19 mouse cellular contexts compared by ENCODE assay signal in genomic region chr17:13036627-13037192, GRCm38 (mm10). TPM values are rescaled to one million over a fixed set of nuclear protein-coding genes. Genes with fewer than 3 reads are reported as not detected.
"Had no signal": no experiment of that assay in that cellular context is flagged by ENCODE, and none has a peak within 500 bp of the region (broad histone marks: within the 10 kb centered on the region; RNA-seq: fewer than 3 reads in every experiment).

No protein-coding gene starts in this region.

RNA-seq across cellular contexts. Expression of gene Gpr31b, which starts 15.4 kb away (rescaled TPM):
- total RNA-seq: layer of hippocampus, adult 2 months; layer of hippocampus, postnatal 25 days; left cerebral cortex, adult 18-20 months; left cerebral cortex, postnatal 25 days; liver, adult 2 months had no signal
- polyA plus RNA-seq: kidney, embryonic 14.5 days; limb, embryonic 10.5 days; limb, embryonic 13.5 days; liver, adult 2 months; liver, embryonic 13.5 days; liver, embryonic 16.5 days; lung, adult 2 months; lung, embryonic 16.5 days; midbrain, embryonic 14.5 days; midbrain, postnatal 0 days; neural tube, embryonic 12.5 days; neural tube, embryonic 15.5 days; stomach, embryonic 15.5 days; urinary bladder, adult 2 months had no signal

RNA-seq across cellular contexts. Expression of gene Tcp10b, which starts 24.2 kb away (rescaled TPM):
- polyA plus RNA-seq: large intestine, adult 2 months; limb, embryonic 10.5 days; limb, embryonic 13.5 days; liver, adult 2 months; liver, embryonic 13.5 days; liver, embryonic 16.5 days; neural tube, embryonic 12.5 days had no signal
